Mouse (Mus musculus) forebrain, embryonic 15.5 days (tissue): ENCODE results near the gene Sh2d1a. TPM values are rescaled to one million over a fixed set of nuclear protein-coding genes. Genes with fewer than 3 reads are reported as not detected.

Experiments
- ATAC-seq: fragments of 200-750 bp; cut with Nextera tagmentation; replicated peaks from 2 replicates; pipeline ENCODE4 v1.8.0; 2017; ENCODE audit warnings: mild to moderate bottlenecking, moderate TSS enrichment, moderate library complexity
- H3K27ac ChIP-seq: fragments of 300-500 bp; sonication (generic); replicated peaks from 2 replicates; pipeline ENCODE4 v1.5.1; 2015; ENCODE audit warnings: mild to moderate bottlenecking, inconsistent platforms
- H3K27me3 ChIP-seq: fragments of 300-500 bp; sonication (generic); 2 replicates; pipeline ENCODE4 v1.6.1; 2015; ENCODE audit warnings: inconsistent platforms
- H3K36me3 ChIP-seq: fragments of 300-500 bp; sonication (generic); 2 replicates; pipeline ENCODE4 v1.6.1; 2015; ENCODE audit warnings: mild to moderate bottlenecking, inconsistent platforms
- H3K4me1 ChIP-seq: fragments of 300-500 bp; sonication (generic); 2 replicates; pipeline ENCODE4 v1.6.1; 2015; ENCODE audit warnings: inconsistent platforms
- H3K4me2 ChIP-seq: fragments of 300-500 bp; sonication (generic); replicated peaks from 2 replicates; pipeline ENCODE4 v1.6.1; 2015; ENCODE audit warnings: mild to moderate bottlenecking, inconsistent platforms
- H3K4me3 ChIP-seq: fragments of 300-500 bp; sonication (generic); 2 replicates; pipeline ENCODE4 v1.5.1; 2015; ENCODE audit warnings: mild to moderate bottlenecking, inconsistent platforms
- H3K9ac ChIP-seq: fragments of 300-500 bp; sonication (generic); replicated peaks from 2 replicates; pipeline ENCODE4 v1.6.1; 2015; ENCODE audit warnings: mild to moderate bottlenecking, inconsistent platforms
- H3K9me3 ChIP-seq: fragments of 300-500 bp; sonication (generic); 2 replicates; pipeline ENCODE4 v1.6.1; 2016; ENCODE audit warnings: inconsistent platforms
- WGBS: fragments of 180-500 bp; shearing (Covaris S2); methylation state at CpG from one replicate; pipeline ENCODE4 v1.1.7; 2015; ENCODE audit warnings: mixed read lengths; 5-methylcytosine and 5-hydroxymethylcytosine counted together
- polyA plus RNA-seq: library from polyadenylated mRNA; unstranded; fragments of >200 nt; fragmentation: Nextera tagmentation; extraction: Ambion mirVana; gene quantifications from 2 replicates; pipeline ENCODE4 v1.2.1, GENCODE M21; 2015

Sh2d1a gene
- polyA plus RNA-seq, 1 experiment from 2014 or later, result 4.1 TPM

GRCm38 (mm10) chrX:42545076-42545475 lies 42.8 kb downstream of the Sh2d1a start:
- no peak overlapping the region for H3K4me3 ChIP-seq
- ATAC-seq, result no peak
- no peaks in the 10 kb centered on the region for H3K36me3 ChIP-seq
- no peaks in the 10 kb centered on the region for H3K9me3 ChIP-seq
- H3K27me3 ChIP-seq, result no peaks in the 10 kb centered on the region
- WGBS, result 89% methylated on average over 1 of the region's 1 CpGs
- no peak overlapping the region for H3K27ac ChIP-seq
- no peak overlapping the region for H3K4me2 ChIP-seq
- peaks cover 4% of the 10 kb centered on the region for H3K4me1 ChIP-seq
- H3K9ac ChIP-seq, result no peak overlapping the region

GRCm38 (mm10) chrX:42548513-42548912 lies 46.3 kb downstream of the Sh2d1a start:
- Histone ChIP-seq H3K4me3 (no peak overlapping the region), H3K36me3 (no peaks in the 10 kb centered on the region), H3K4me1 (no peaks in the 10 kb centered on the region), H3K27ac (no peak overlapping the region), H3K4me2 (no peak overlapping the region), H3K9me3 (no peaks in the 10 kb centered on the region), H3K9ac (no peak overlapping the region), H3K27me3 (no peaks in the 10 kb centered on the region)
- no peak for ATAC-seq
- WGBS, result 64% methylated on average over 4 of the region's 4 CpGs

- Histone ChIP-seq H3K27ac (no peak overlapping the region), H3K4me2 (no peak overlapping the region), H3K4me3 (no peak overlapping the region), H3K9me3 (no peaks in the 10 kb centered on the region), H3K4me1 (no peaks in the 10 kb centered on the region), H3K27me3 (no peaks in the 10 kb centered on the region), H3K36me3 (no peaks in the 10 kb centered on the region), H3K9ac (no peak overlapping the region)
- 0 out of 2 replicates have a peak, but pooled peaks have one; percentile 46 for ATAC-seq
- WGBS, result 22% methylated on average over 7 of the region's 7 CpGs
Measured at GRCm38 (mm10) chrX:42557284-42557683, 55.0 kb downstream of the Sh2d1a start.

DNA sequence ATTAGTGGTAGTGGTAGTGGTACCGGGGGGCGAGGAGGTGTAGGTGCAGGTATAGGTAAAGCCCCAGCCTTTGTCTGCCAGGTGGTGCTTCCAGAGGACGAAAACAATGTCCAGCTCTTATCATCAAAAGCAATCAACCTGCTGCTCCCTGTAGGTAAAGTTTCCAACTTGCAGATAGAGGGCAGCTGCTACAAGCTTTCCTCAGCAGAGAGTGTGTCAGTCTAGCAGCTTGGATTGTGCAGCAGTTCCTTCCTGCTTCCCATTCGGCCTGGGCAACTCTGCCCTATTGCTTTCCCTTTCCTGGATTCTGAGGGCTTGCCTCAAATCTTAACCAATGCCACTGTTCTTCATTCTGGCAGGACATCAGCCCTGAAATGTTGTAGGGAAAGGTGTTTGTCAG lies 56.4 kb downstream of the Sh2d1a start:
- H3K9me3 ChIP-seq, result no peaks in the 10 kb centered on the region
- no peak overlapping the region for H3K27ac ChIP-seq
- H3K4me2 ChIP-seq, result no peak overlapping the region
- H3K9ac ChIP-seq, result no peak overlapping the region
- ATAC-seq, result no peak
- H3K36me3 ChIP-seq, result no peaks in the 10 kb centered on the region
- WGBS, result 76% methylated on average over 4 of the region's 4 CpGs
- H3K4me1 ChIP-seq, result no peaks in the 10 kb centered on the region
- no peaks in the 10 kb centered on the region for H3K27me3 ChIP-seq
- no peak overlapping the region for H3K4me3 ChIP-seq

Other genes with a start within 250 kb of the Sh2d1a start
- gene Tex13c2, start 12.8 kb upstream of the Sh2d1a start, polyA plus RNA-seq, result not detected in 2 replicates